Mouse (Mus musculus): ENCODE data around the gene Timp2. TPM values are rescaled to one million over a fixed set of nuclear protein-coding genes. Genes with fewer than 3 reads are reported as not detected.
A peak's percentile ranks its signal among the peaks of the same experiment; 100 is the strongest.
"Not testable (repeated sequence)": the region's sequence is repeated elsewhere in the genome, so short reads cannot be mapped to it uniquely, and the experiment has no call there.

Timp2 gene
- polyA plus RNA-seq, 1 experiment, result 78.8 TPM

GRCm38 (mm10) chr11:118321500-118321899 lies 34.0 kb downstream of the Timp2 start:
- Histone ChIP-seq H3K27me3 (ENCODE audit: control insufficient read depth, insufficient read depth, low read length) (no peaks in the 10 kb centered on the region), H3K36me3 (ENCODE audit: control insufficient read depth, insufficient read depth, low read length) (no peaks in the 10 kb centered on the region), H3K27ac (ENCODE audit: control insufficient read depth, insufficient read depth, low read length) (no peak overlapping the region), H3K4me1 (replicated peaks; ENCODE audit: control insufficient read depth, insufficient read depth, low read length) (peaks cover 3% of the 10 kb centered on the region; the same call in 1 of the 2 replicates), H3K4me3 (ENCODE audit: control insufficient read depth, insufficient read depth, low read length) (no peak overlapping the region)
- WGBS, result 96% methylated on average over 7 of the region's 7 CpGs
- no peak for DNase-seq
- TF ChIP-seq CTCF (IDR thresholded peaks at IDR 0.05; ENCODE audit: borderline replicate concordance, control insufficient read depth, extremely low read depth, insufficient read depth, low read length, poor library complexity) (no peak), POLR2A (IDR thresholded peaks at IDR 0.05; ENCODE audit: control insufficient read depth, extremely low read depth, insufficient read depth, low read length, poor library complexity) (no peak)

GRCm38 (mm10) chr11:118318678-118319077 lies 36.9 kb downstream of the Timp2 start:
- WGBS, result 70% methylated on average over 5 of the region's 5 CpGs
- H3K36me3 ChIP-seq (ENCODE audit: control insufficient read depth, insufficient read depth, low read length), result no peaks in the 10 kb centered on the region
- TF ChIP-seq CTCF (IDR thresholded peaks at IDR 0.05; ENCODE audit: borderline replicate concordance, control insufficient read depth, extremely low read depth, insufficient read depth, low read length, poor library complexity) (peak; percentile 83; the same call in 1 of the 2 replicates), POLR2A (IDR thresholded peaks at IDR 0.05; ENCODE audit: control insufficient read depth, extremely low read depth, insufficient read depth, low read length, poor library complexity) (no peak)
- H3K4me1 ChIP-seq (replicated peaks; ENCODE audit: control insufficient read depth, insufficient read depth, low read length), result 0 out of 2 replicates have a peak, but pooled peaks cover 3% of the 10 kb centered on the region
- no peaks in the 10 kb centered on the region for H3K27me3 ChIP-seq (ENCODE audit: control insufficient read depth, insufficient read depth, low read length)
- peak; percentile 80 for DNase-seq
- H3K27ac ChIP-seq (ENCODE audit: control insufficient read depth, insufficient read depth, low read length), result no peak overlapping the region
- H3K4me3 ChIP-seq (ENCODE audit: control insufficient read depth, insufficient read depth, low read length), result no peak overlapping the region

- H3K36me3 ChIP-seq (ENCODE audit: control insufficient read depth, insufficient read depth, low read length), result no peaks in the 10 kb centered on the region; the same call in 1 of the 2 replicates
- TF ChIP-seq POLR2A (IDR thresholded peaks at IDR 0.05; ENCODE audit: control insufficient read depth, extremely low read depth, insufficient read depth, low read length, poor library complexity) (no peak), CTCF (IDR thresholded peaks at IDR 0.05; ENCODE audit: borderline replicate concordance, control insufficient read depth, extremely low read depth, insufficient read depth, low read length, poor library complexity) (peak; percentile 51; the same call in 1 of the 2 replicates)
- H3K27ac ChIP-seq (ENCODE audit: control insufficient read depth, insufficient read depth, low read length), result no peak overlapping the region
- no peaks in the 10 kb centered on the region for H3K4me1 ChIP-seq (replicated peaks; ENCODE audit: control insufficient read depth, insufficient read depth, low read length)
- 62% methylated on average over 7 of the region's 7 CpGs for WGBS
- no peaks in the 10 kb centered on the region for H3K27me3 ChIP-seq (ENCODE audit: control insufficient read depth, insufficient read depth, low read length)
- no peak overlapping the region for H3K4me3 ChIP-seq (ENCODE audit: control insufficient read depth, insufficient read depth, low read length)
- peak; percentile 55 for DNase-seq
These were observed 38.4 kb downstream of the Timp2 start for GRCm38 (mm10) chr11:118317129-118317528.

- no peaks in the 10 kb centered on the region for H3K4me1 ChIP-seq (replicated peaks; ENCODE audit: control insufficient read depth, insufficient read depth, low read length)
- no peak for TF ChIP-seq POLR2A (IDR thresholded peaks at IDR 0.05; ENCODE audit: control insufficient read depth, extremely low read depth, insufficient read depth, low read length, poor library complexity)
- TF ChIP-seq CTCF (IDR thresholded peaks at IDR 0.05; ENCODE audit: borderline replicate concordance, control insufficient read depth, extremely low read depth, insufficient read depth, low read length, poor library complexity), result no peak
- no peak overlapping the region for H3K27ac ChIP-seq (ENCODE audit: control insufficient read depth, insufficient read depth, low read length)
- no peak for DNase-seq
- H3K36me3 ChIP-seq (ENCODE audit: control insufficient read depth, insufficient read depth, low read length), result no peaks in the 10 kb centered on the region; the same call in 1 of the 2 replicates
- 93% methylated on average over 8 of the region's 8 CpGs for WGBS
- H3K4me3 ChIP-seq (ENCODE audit: control insufficient read depth, insufficient read depth, low read length), result no peak overlapping the region
- no peaks in the 10 kb centered on the region for H3K27me3 ChIP-seq (ENCODE audit: control insufficient read depth, insufficient read depth, low read length)
These were observed 39.2 kb downstream of the Timp2 start for GRCm38 (mm10) chr11:118316231-118316806.

- H3K27ac ChIP-seq (ENCODE audit: control insufficient read depth, insufficient read depth, low read length), result no peak overlapping the region
These were observed 43.3 kb downstream of the Timp2 start for GRCm38 (mm10) chr11:118312132-118312723.

GRCm38 (mm10) chr11:118307962-118308361 lies 47.6 kb downstream of the Timp2 start:
- not testable (repeated sequence) for H3K27me3 ChIP-seq (ENCODE audit: control insufficient read depth, insufficient read depth, low read length); H3K27ac ChIP-seq (ENCODE audit: control insufficient read depth, insufficient read depth, low read length); H3K36me3 ChIP-seq (ENCODE audit: control insufficient read depth, insufficient read depth, low read length); H3K4me1 ChIP-seq (replicated peaks; ENCODE audit: control insufficient read depth, insufficient read depth, low read length); H3K4me3 ChIP-seq (ENCODE audit: control insufficient read depth, insufficient read depth, low read length); DNase-seq
- 96% methylated on average over 2 of the region's 2 CpGs for WGBS

More at GRCm38 (mm10) chr11:118312132-118312723, 43.3 kb downstream of the Timp2 start:
- Histone ChIP-seq H3K4me3 (ENCODE audit: control insufficient read depth, insufficient read depth, low read length) (no peak overlapping the region), H3K4me1 (replicated peaks; ENCODE audit: control insufficient read depth, insufficient read depth, low read length) (no peaks in the 10 kb centered on the region), H3K36me3 (ENCODE audit: control insufficient read depth, insufficient read depth, low read length) (no peaks in the 10 kb centered on the region; the same call in 1 of the 2 replicates), H3K27me3 (ENCODE audit: control insufficient read depth, insufficient read depth, low read length) (no peaks in the 10 kb centered on the region)
- TF ChIP-seq POLR2A (IDR thresholded peaks at IDR 0.05; ENCODE audit: control insufficient read depth, extremely low read depth, insufficient read depth, low read length, poor library complexity), result no peak
- TF ChIP-seq CTCF (IDR thresholded peaks at IDR 0.05; ENCODE audit: borderline replicate concordance, control insufficient read depth, extremely low read depth, insufficient read depth, low read length, poor library complexity), result no peak
- WGBS, result 91% methylated on average over 6 of the region's 6 CpGs
- no peak for DNase-seq

- not testable (repeated sequence) for H3K4me3 ChIP-seq (ENCODE audit: control insufficient read depth, insufficient read depth, low read length); H3K4me1 ChIP-seq (replicated peaks; ENCODE audit: control insufficient read depth, insufficient read depth, low read length); DNase-seq; H3K36me3 ChIP-seq (ENCODE audit: control insufficient read depth, insufficient read depth, low read length); H3K27me3 ChIP-seq (ENCODE audit: control insufficient read depth, insufficient read depth, low read length); H3K27ac ChIP-seq (ENCODE audit: control insufficient read depth, insufficient read depth, low read length)
- 95% methylated on average over 4 of the region's 4 CpGs for WGBS
These were observed 51.6 kb downstream of the Timp2 start for GRCm38 (mm10) chr11:118303959-118304358.
